Mouse (Mus musculus) large intestine, adult 2 months (tissue): Measurements from ENCODE around the gene Olfr690. TPM values are rescaled to one million over a fixed set of nuclear protein-coding genes. Genes with fewer than 3 reads are reported as not detected.
"Not testable (repeated sequence)": the region's sequence is repeated elsewhere in the genome, so short reads cannot be mapped to it uniquely, and the experiment has no call there.

Experiments
- DNase-seq: peaks from one replicate; pipeline ENCODE4 v3.0.0-alpha.2; 2012; ENCODE audit warnings: low read depth, low spot score
- WGBS: fragments of 180-500 bp; shearing (Covaris S2); methylation state at CpG from one replicate; pipeline ENCODE4 v1.1.7; 2018; 5-methylcytosine and 5-hydroxymethylcytosine counted together
- polyA plus RNA-seq: library from polyadenylated mRNA; depleted of rRNA; stranded (reverse); fragments of >200 nt; gene quantifications from 2 replicates; pipeline ENCODE4 v1.2.3, GENCODE M21; 2012; rRNA removed

The Olfr690 gene
- not detected in 2 replicates for polyA plus RNA-seq

DNA sequence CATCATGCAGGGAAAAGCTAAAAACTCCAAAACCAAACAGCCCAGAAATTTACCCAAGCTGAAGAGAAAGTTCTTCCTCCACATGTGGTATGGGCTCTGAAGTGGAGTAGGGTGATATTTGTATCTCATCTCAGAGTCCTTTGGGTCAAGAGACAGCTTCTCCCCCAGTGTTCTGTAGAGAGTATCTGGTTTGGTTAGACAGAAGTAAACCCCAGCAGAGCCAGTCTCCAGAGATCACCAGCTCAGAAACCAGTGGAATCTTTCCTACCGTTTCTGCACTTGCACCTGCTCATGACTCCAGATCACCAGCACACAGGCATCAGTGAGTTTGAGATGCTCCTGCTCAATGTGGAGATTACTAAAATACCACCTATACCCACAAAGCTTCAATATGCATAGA, at the start of gene Olfr690:
TSS of gene Olfr690 (minus strand) at position 101 of the 400 bp plus-strand sequence.
- 87% methylated on average over 1 of the region's 1 CpGs for WGBS
- DNase-seq = no peak

DNA sequence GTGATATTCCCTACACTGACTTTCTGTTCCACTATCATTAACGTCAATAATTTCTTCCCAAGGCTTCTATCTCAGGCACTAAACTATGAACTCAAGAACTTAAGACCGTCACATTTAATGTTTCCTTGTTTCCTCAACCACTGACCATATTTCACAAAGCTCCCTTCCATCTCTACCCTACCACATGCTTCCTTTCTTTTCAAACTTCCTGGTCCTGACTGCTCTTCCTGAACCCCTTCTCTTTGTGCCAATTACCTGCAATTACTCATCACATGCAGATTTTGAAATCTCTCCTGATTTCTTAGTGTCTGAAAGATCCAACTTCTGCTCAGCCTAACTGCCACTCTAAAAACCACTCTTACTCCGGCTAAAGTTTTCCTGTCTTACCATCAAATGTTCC, 46.4 kb upstream of the Olfr690 start:
- DNase-seq = no peak
- 89% methylated on average over 3 of the region's 3 CpGs for WGBS

DNA sequence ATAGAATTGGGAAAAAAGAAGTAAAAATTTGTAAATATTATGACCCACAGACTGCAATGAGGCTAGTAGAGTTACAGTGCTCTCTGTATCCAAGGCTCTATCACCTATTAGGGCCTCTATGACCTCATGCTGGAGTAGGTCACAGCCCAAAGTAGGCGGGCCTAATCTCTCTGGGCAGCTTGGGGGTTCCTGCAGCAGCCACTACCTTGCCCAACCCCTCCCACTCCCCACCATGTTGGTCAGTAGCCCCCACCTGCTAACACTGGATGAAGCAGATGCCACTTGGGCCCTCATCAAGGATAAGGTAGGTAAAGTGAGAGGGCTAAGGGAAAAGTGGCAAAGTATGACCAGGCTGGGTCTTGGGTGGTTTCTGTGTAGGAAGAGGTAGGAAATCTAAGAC, 41.0 kb upstream of the Olfr690 start, which contains the start of gene Gm5901:
TSS of gene Gm5901 (plus strand) at position 173 of the 400 bp plus-strand sequence.
- DNase-seq = no peak
- WGBS = 100% methylated on average over 1 of the region's 1 CpGs

DNA sequence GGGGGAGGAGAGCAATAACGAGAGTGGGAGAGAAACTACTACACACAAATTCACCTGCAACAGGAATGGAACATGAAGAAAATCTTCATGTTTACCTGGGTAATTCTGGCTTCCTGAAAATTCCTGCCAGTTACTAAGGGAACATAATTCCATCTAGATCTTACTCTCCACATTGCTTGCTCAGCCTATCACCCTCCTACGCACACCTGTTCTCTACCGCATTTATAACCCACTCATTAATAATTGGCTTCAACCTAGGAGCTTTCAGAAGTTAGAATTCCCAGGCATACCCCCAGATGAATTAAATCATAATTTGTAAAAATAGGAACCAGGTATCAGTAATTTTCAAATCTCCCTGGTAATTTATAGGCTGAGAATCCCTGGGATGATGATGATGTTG, 40.1 kb upstream of the Olfr690 start:
- DNase-seq = no peak

DNA sequence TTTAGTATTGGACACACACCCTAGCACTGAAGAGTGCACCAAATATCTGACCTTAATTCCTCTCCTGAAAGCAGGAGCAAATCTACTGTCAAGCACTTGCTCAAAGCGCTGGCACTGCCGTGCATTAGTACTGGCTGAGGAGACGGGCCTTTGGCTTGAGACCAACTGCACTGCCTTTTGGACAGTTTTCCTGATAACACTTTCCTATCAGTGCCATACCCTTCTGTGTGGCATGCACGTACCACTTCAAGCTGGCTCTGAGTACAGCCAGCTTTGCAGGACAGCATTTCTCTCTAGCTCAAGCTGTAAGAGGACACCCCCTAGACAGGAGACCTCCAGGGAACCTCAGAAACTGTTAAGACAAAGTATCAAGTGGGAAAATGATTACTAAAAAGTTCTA, 39.6 kb upstream of the Olfr690 start:
- WGBS = 67% methylated on average over 4 of the region's 4 CpGs

More for the DNA sequence above, 40.1 kb upstream of the Olfr690 start:
- WGBS = 96% methylated on average over 3 of the region's 3 CpGs

DNA sequence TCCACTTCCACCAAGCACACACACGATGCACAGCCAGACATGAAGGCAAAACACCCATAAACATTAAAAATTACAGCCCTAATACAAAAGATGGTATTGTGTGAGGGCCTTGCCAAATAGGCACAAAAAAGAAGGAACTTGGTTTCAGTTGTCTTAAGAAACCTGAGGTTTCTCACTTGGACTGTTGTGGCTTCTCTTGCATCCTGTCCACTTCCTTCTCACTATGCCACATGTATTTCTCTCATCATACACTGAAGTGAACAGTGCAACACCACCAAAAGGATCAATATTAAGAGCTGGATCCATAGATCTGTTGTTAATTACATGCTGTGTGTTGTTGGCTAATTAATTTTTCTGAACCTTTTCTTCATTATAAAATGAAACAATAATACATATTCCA, 39.0 kb upstream of the Olfr690 start:
- DNase-seq = no peak
- 67% methylated on average over 1 of the region's 1 CpGs for WGBS

More for the DNA sequence above, 39.6 kb upstream of the Olfr690 start:
- DNase-seq = no peak

DNA sequence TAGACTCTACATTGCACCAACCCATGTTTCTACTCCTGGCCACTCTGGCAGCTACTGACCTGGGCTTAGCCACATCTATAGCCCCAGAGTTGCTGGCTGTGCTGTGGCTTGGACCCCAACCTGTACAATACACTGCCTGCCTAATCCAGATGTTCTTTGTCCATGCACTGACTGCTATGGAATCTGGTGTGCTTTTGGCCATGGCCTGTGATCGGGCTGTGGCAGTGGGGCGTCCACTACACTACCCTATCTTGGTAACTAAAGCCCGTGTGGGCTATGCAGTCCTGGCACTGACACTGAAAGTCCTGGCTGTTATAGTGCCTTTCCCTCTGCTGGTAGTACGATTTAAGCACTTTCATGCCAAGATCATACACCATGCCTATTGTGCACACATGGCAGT, 34.6 kb upstream of the Olfr690 start:
- WGBS = 86% methylated on average over 4 of the region's 4 CpGs

DNA sequence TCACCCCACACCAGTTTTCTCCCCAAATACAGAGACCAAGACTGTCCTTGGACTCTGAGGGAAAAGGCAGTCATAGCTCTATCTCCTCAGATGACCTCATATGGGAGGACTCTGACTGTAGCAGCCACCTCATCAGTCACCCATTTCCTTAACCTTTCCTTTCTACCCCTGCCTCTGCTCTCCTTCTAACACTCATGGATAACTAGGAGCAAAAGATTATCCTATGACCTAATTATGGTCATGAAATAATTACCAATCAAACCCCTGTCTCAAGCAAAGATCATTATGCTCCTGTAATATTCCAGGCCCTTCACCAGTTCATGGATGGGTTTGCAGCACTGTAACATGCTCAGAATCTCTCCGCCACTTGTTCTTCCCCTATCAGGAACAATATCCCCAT, 34.0 kb upstream of the Olfr690 start, which contains the start of gene Olfr692:
TSS of gene Olfr692 (plus strand) at position 301 of the 400 bp plus-strand sequence.
- no peak for DNase-seq
- 100% methylated on average over 1 of the region's 1 CpGs for WGBS

More for the DNA sequence above, 34.6 kb upstream of the Olfr690 start:
- DNase-seq = no peak

DNA sequence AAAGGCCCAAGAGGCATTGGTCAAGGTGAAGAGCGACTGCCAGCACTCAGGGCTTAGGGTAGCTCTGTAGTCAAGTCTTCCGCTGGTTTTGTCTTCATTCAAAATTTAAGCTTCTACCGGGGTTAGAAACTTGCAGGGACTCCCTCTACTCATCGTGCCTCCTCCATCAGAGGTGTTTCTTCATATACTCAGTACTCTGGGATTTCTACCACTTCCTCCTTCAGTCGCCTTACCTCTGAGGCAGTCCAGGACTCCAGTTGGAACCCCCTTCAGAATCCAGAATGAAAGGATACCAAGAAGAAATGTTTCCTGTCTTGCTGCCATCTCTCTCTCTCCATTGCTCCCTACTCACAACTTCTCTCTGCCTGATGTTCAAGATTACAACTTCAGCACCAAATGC, 33.4 kb upstream of the Olfr690 start:
- WGBS = 85% methylated on average over 5 of the region's 5 CpGs
- no peak for DNase-seq

DNA sequence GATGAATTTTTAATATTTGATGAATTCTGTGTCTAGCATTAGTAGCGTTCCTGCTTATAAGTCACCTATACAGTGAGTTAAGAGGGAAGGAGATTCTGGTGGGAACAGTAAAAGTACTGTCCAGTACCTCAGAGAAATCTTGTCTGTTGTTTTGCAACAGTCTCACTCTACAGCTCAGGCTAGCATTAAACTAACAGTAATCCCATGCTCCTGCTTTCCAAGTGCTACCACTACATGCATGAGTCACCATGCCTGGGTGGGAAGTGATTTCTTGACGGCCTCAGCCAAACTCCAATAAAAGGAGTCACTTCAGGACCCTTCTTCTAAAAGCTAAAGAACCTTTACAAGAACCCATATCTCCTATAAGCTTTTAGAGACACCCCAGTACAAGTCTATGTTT, 27.8 kb upstream of the Olfr690 start:
- WGBS = 68% methylated on average over 2 of the region's 2 CpGs
- DNase-seq = no peak

DNA sequence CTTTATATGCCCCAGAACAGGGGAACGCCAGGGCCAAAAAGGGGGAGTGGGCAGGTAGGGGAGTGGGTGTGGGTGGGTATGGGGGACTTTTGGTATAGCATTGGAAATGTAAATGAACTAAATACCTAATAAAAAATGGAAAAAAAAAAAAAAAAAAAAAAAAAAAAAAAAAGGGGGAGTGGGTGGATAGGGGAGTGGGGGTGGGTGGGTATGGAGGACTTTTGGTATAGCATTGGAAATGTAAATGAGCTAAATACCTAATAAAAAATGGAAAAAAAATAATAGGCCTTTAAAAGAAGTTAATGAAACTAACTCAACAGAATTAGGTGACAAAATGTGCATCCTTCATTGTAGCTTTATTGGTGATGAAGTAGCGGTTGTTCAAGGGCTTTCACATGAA, 22.6 kb upstream of the Olfr690 start:
- not testable (repeated sequence) for DNase-seq
- 98% methylated on average over 1 of the region's 2 CpGs for WGBS

DNA sequence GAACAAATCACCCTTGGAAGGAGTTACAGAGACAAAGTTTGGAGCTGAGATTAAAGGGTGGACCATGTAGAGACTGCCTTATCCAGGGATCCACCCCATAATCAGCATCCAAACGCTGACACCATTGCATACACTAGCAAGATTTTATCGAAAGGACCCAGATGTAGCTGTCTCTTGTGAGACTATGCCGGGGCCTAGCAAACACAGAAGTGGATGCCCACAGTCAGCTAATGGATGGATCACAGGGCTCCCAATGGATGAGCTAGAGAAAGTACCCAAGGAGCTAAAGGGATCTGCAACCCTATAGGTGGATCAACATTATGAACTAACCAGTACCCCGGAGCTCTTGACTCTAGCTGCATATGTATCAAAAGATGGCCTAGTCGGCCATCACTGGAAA, 22.2 kb upstream of the Olfr690 start:
- DNase-seq = not testable (repeated sequence)
- WGBS = no CpG with 5 or more reads among the region's 5 CpGs

DNA sequence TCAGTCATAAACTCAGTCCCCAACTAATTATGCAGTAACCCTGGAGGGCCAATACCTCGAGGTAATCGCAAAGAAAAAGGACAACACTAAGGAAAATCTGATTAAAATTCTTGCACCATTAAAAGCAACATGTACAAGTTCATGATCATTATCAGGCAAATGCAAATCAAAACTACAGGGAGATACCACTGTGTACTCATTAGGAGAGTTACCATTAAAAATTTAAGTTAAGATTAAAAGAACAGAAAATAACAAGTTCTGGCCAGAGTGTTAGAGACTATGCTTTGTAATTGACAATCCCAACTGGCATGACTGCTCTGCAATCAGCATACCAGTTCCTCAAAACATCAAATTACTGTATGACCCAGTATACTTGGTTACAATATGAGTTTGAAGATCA, 8.8 kb upstream of the Olfr690 start:
- DNase-seq = no peak

DNA sequence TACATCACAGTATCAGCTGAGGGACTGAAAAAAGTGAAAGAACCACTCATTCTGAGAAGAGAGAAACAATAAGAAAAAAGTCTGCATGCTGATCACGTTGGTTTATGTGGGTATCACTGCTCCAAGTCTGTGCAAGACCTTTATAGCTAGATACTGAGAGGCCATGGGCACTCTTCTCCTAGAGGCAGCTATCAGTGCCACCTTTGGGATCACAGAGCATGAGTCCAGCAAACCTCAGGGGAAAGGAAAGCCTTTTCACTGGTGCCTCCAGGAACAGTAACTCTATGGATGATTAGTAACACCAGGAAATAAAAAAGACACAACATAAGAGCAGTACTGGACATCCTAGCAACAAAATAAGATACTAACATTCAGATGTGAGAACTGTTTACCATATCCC, 8.3 kb upstream of the Olfr690 start, which contains the start of gene Olfr691:
TSS of gene Olfr691 (minus strand) at position 101 of the 400 bp plus-strand sequence.
- 43% methylated on average over 1 of the region's 1 CpGs for WGBS
- DNase-seq = no peak

More for the DNA sequence above, 8.8 kb upstream of the Olfr690 start:
- WGBS = 71% methylated on average over 2 of the region's 2 CpGs

DNA sequence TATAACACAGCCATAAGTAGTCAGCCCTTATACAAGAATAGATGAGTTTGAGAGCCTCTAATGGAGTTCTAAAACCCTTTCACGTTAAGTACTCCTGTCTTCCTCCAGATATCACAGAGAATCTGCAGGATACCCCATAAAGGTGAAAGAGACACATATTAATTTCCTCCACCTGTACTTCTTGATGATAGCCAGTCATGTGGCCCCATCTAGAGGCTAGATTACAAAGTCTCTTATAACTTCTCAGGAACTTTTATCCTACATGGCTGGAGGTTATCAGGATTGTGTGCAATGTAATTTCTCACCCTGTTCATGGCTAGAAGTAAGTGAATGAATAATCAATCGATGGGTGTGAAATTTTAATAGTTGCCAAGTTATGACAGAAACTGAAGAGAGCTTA, 8.6 kb downstream of the Olfr690 start:
- DNase-seq = no peak
- 68% methylated on average over 2 of the region's 2 CpGs for WGBS

DNA sequence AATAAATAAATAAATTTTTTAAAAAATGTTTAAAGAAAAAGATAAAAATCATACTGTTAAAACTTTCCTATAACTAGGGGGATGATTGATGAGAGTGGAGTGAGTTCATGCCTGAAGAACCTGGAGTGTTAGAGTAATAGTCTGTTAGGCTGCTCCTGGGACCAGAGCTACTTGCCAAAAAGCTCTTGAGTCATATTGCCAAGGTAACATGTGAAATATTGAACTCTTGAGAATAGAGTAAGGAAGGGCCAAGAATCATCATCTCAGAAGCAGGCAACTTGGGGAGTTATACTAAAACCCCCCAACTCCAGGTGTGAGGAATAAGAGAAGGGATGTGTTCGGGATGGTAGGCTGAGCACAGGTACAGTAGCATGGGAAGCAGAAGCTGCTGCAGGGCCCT, 23.0 kb downstream of the Olfr690 start, which contains the start of gene Olfr689:
TSS of gene Olfr689 (plus strand) at position 301 of the 400 bp plus-strand sequence.
- WGBS = 81% methylated on average over 1 of the region's 1 CpGs
- no peak for DNase-seq

DNA sequence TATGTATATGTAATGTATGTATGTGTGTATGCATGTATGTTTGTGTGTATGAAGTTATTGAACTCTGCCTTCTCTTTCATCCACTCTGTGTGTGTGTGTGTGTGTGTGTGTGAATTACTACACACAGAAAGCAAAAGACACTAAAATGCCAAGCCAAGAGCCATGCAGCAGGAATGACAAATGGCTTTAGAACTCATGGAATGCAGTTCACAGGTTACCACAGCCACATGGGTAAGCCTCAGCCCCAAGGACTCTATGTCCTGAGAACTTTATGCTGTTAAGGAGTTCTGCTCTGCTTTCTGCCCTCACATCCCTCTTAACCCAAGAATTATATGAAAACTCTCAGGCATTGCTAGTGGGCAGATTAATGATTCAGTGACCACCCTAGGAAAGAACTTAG, 43.9 kb downstream of the Olfr690 start:
- DNase-seq = no peak

DNA sequence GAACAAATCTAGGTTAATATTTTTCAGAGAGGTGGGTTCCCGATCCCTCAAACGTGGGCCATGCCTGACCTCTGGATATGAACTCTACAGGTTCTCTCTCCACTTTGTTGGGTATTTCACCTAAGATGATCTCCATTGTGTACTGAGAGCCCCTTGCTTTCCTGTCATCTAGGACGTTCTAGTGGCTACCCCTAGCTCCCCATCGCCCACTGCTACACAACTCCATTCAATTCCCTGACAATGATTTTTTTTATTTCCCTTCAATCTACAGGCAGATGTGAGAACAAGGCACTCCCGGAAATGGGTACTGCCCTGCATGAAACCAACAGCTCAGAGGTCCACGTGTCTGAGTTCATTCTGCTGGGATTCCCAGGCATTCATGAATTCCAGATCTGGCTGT, 46.1 kb downstream of the Olfr690 start, which contains the start of gene Olfr688:
TSS of gene Olfr688 (plus strand) at position 301 of the 400 bp plus-strand sequence.
- DNase-seq = no peak
- 74% methylated on average over 6 of the region's 6 CpGs for WGBS
